Mouse (Mus musculus): ENCODE measurements around the gene Riox2. TPM values are rescaled to one million over a fixed set of nuclear protein-coding genes. Genes with fewer than 3 reads are reported as not detected.

Gene Riox2
- polyA plus RNA-seq, 1 experiment from 2014 or later, result 26.7 TPM

- WGBS, result 58% methylated on average over 3 of the region's 3 CpGs
Observed at GRCm38 (mm10) chr16:59532561-59532960, 61.0 kb downstream of the Riox2 start.

GRCm38 (mm10) chr16:59534349-59534748 lies 62.8 kb downstream of the Riox2 start:
- Histone ChIP-seq H3K4me2 (ENCODE audit: low read depth) (no peak overlapping the region), H3K27me3 (ENCODE audit: control insufficient read depth, insufficient read depth, low read length) (no peaks in the 10 kb centered on the region), H3K9ac (ENCODE audit: low read length) (no peak overlapping the region), H3K4me1 (ENCODE audit: control insufficient read depth, insufficient read depth, low read length) (no peaks in the 10 kb centered on the region), H3K4me3 (ENCODE audit: low read depth, low read length) (no peak overlapping the region), H3K27ac (ENCODE audit: low read depth, low read length) (no peak overlapping the region), H3K36me3 (ENCODE audit: control insufficient read depth, insufficient read depth, low read length) (no peaks in the 10 kb centered on the region), H3K9me3 (ENCODE audit: control insufficient read depth, low read length) (no peaks in the 10 kb centered on the region)
- no peak for DNase-seq (ENCODE audit: low spot score)
- 87% methylated on average over 11 of the region's 11 CpGs for WGBS
- ATAC-seq (ENCODE audit: insufficient read depth, low FRiP score, low TSS enrichment), result no peak

More at GRCm38 (mm10) chr16:59532561-59532960, 61.0 kb downstream of the Riox2 start:
- Histone ChIP-seq H3K27me3 (ENCODE audit: control insufficient read depth, insufficient read depth, low read length) (no peaks in the 10 kb centered on the region), H3K9ac (ENCODE audit: low read length) (no peak overlapping the region), H3K9me3 (ENCODE audit: control insufficient read depth, low read length) (no peaks in the 10 kb centered on the region), H3K4me2 (ENCODE audit: low read depth) (no peak overlapping the region), H3K27ac (ENCODE audit: low read depth, low read length) (no peak overlapping the region), H3K4me3 (ENCODE audit: low read depth, low read length) (no peak overlapping the region), H3K36me3 (ENCODE audit: control insufficient read depth, insufficient read depth, low read length) (no peaks in the 10 kb centered on the region), H3K4me1 (ENCODE audit: control insufficient read depth, insufficient read depth, low read length) (no peaks in the 10 kb centered on the region)
- no peak for DNase-seq (ENCODE audit: low spot score)
- no peak for ATAC-seq (ENCODE audit: insufficient read depth, low FRiP score, low TSS enrichment)

- Histone ChIP-seq H3K4me1 (ENCODE audit: control insufficient read depth, insufficient read depth, low read length) (no peaks in the 10 kb centered on the region), H3K9ac (ENCODE audit: low read length) (no peak overlapping the region), H3K36me3 (ENCODE audit: control insufficient read depth, insufficient read depth, low read length) (no peaks in the 10 kb centered on the region), H3K9me3 (ENCODE audit: control insufficient read depth, low read length) (no peaks in the 10 kb centered on the region), H3K4me2 (ENCODE audit: low read depth) (no peak overlapping the region), H3K27ac (ENCODE audit: low read depth, low read length) (no peak overlapping the region), H3K4me3 (ENCODE audit: low read depth, low read length) (no peak overlapping the region), H3K27me3 (ENCODE audit: control insufficient read depth, insufficient read depth, low read length) (no peaks in the 10 kb centered on the region)
- ATAC-seq (ENCODE audit: insufficient read depth, low FRiP score, low TSS enrichment) (no peak), DNase-seq (ENCODE audit: low spot score) (no peak)
- WGBS, result 87% methylated on average over 5 of the region's 5 CpGs
Observed at GRCm38 (mm10) chr16:59535673-59536072, 64.1 kb downstream of the Riox2 start.

- Histone ChIP-seq H3K9me3 (ENCODE audit: control insufficient read depth, low read length) (no peaks in the 10 kb centered on the region), H3K27me3 (ENCODE audit: control insufficient read depth, insufficient read depth, low read length) (no peaks in the 10 kb centered on the region), H3K4me2 (ENCODE audit: low read depth) (no peak overlapping the region), H3K27ac (ENCODE audit: low read depth, low read length) (no peak overlapping the region), H3K9ac (ENCODE audit: low read length) (no peak overlapping the region), H3K4me1 (ENCODE audit: control insufficient read depth, insufficient read depth, low read length) (no peaks in the 10 kb centered on the region; the same call in 1 of the 2 replicates), H3K36me3 (ENCODE audit: control insufficient read depth, insufficient read depth, low read length) (no peaks in the 10 kb centered on the region), H3K4me3 (ENCODE audit: low read depth, low read length) (no peak overlapping the region)
- DNase-seq (ENCODE audit: low spot score) (no peak), ATAC-seq (ENCODE audit: insufficient read depth, low FRiP score, low TSS enrichment) (no peak)
- WGBS, result 90% methylated on average over 3 of the region's 3 CpGs
Observed at GRCm38 (mm10) chr16:59540944-59541343, 69.4 kb downstream of the Riox2 start.

- WGBS, result 72% methylated on average over 4 of the region's 4 CpGs
- Histone ChIP-seq H3K36me3 (ENCODE audit: control insufficient read depth, insufficient read depth, low read length) (no peaks in the 10 kb centered on the region), H3K9me3 (ENCODE audit: control insufficient read depth, low read length) (no peaks in the 10 kb centered on the region), H3K27me3 (ENCODE audit: control insufficient read depth, insufficient read depth, low read length) (no peaks in the 10 kb centered on the region), H3K4me2 (ENCODE audit: low read depth) (no peak overlapping the region), H3K4me3 (ENCODE audit: low read depth, low read length) (no peak overlapping the region), H3K9ac (ENCODE audit: low read length) (no peak overlapping the region), H3K27ac (ENCODE audit: low read depth, low read length) (no peak overlapping the region), H3K4me1 (ENCODE audit: control insufficient read depth, insufficient read depth, low read length) (no peaks in the 10 kb centered on the region; the same call in 1 of the 2 replicates)
- DNase-seq (ENCODE audit: low spot score) (no peak), ATAC-seq (ENCODE audit: insufficient read depth, low FRiP score, low TSS enrichment) (no peak)
Observed at GRCm38 (mm10) chr16:59541382-59541781, 69.8 kb downstream of the Riox2 start.

Other genes with a start within 250 kb of the Riox2 start
- gene Olfr201, start 199.1 kb upstream of the Riox2 start, polyA plus RNA-seq (2014; fragmentation: Nextera tagmentation; extraction: Ambion mirVana), result not detected in 2 replicates
- gene Olfr202, start 185.0 kb upstream of the Riox2 start, polyA plus RNA-seq (2014; fragmentation: Nextera tagmentation; extraction: Ambion mirVana), result not detected in 2 replicates
- gene Olfr203, start 172.9 kb upstream of the Riox2 start, polyA plus RNA-seq (2014; fragmentation: Nextera tagmentation; extraction: Ambion mirVana), result not detected in 2 replicates
- gene Olfr204, start 153.5 kb upstream of the Riox2 start, polyA plus RNA-seq (2014; fragmentation: Nextera tagmentation; extraction: Ambion mirVana), result not detected in 2 replicates
- gene Olfr205, start 140.6 kb upstream of the Riox2 start, polyA plus RNA-seq (2014; fragmentation: Nextera tagmentation; extraction: Ambion mirVana), result not detected in 2 replicates
- gene Olfr206, start 122.5 kb upstream of the Riox2 start, polyA plus RNA-seq (2014; fragmentation: Nextera tagmentation; extraction: Ambion mirVana), result not detected in 2 replicates
- not detected in 2 replicates for gene Olfr209, start 107.8 kb upstream of the Riox2 start, polyA plus RNA-seq (2014; fragmentation: Nextera tagmentation; extraction: Ambion mirVana)
- 0.11 TPM in 1 of 2 replicates, not detected in the other for gene Gabrr3, start 64.4 kb upstream of the Riox2 start, polyA plus RNA-seq (2014; fragmentation: Nextera tagmentation; extraction: Ambion mirVana)
- gene Crybg3, start 129.2 kb downstream of the Riox2 start, polyA plus RNA-seq (2014; fragmentation: Nextera tagmentation; extraction: Ambion mirVana), result 7.3 and 7.8 TPM in 2 replicates
- gene Arl6, start 167.6 kb downstream of the Riox2 start, polyA plus RNA-seq (2014; fragmentation: Nextera tagmentation; extraction: Ambion mirVana), result 47.5 and 50.0 TPM in 2 replicates